Comparison of ENCODE assay signal across 20 mouse cellular contexts in the genomic region with DNA sequence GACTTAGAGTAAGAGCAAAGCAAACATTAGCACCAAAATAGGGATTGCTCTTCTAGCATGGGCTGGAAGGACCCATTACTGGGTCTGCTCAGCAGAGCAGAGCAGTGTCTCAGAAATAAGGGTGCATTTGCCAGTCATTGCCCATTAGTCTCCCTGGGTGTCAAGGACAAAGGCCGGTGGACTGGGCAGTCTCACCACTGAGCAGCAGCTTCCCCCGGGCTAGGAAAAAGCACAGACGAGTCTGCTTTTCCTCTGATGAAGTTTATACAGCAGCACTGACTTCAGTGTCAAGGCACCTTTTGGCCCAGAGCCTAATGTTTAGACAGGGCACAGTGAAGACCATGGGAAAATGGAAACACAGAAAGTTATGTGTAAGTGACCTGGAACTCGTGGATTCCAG. TPM values are rescaled to one million over a fixed set of nuclear protein-coding genes. Genes with fewer than 3 reads are reported as not detected.
A peak's percentile ranks its signal among the peaks of the same experiment; 100 is the strongest.
DNase-seq lines count a peak whose midpoint lies in the region; ATAC-seq lines count a peak whose summit lies in the region.
"Had no signal": no experiment of that assay in that cellular context is flagged by ENCODE, and none has a peak within 500 bp of the region (broad histone marks: within the 10 kb centered on the region; RNA-seq: fewer than 3 reads in every experiment).

No protein-coding gene starts in this region.

- whole genome bisulfite sequencing in hindbrain, embryonic 12.5 days: 72% methylated on average over 4 of the region's 4 CpGs
- 74% methylated on average over 4 of the region's 4 CpGs for WGBS in hindbrain, embryonic 11.5 days
- 38% methylated on average over 4 of the region's 4 CpGs for WGBS in lung, embryonic 15.5 days
- 92% methylated on average over 4 of the region's 4 CpGs for WGBS in macrophage (ENCODE audit: missing documents)

- peaks cover 3% of the 10 kb centered on the region; the same call in 1 of the 2 replicates for H3K36me3 ChIP-seq in hindbrain, embryonic 12.5 days
- no peaks in the 10 kb centered on the region for H3K36me3 ChIP-seq in hindbrain, embryonic 11.5 days (ENCODE audit: control insufficient read depth, insufficient read depth, low read length)
- H3K36me3 ChIP-seq in lung, embryonic 15.5 days: no peaks in the 10 kb centered on the region
- H3K36me3 ChIP-seq in macrophage (ENCODE audit: inconsistent target): no peaks in the 10 kb centered on the region
- H3K36me3 ChIP-seq: hindbrain, embryonic 15.5 days had no signal

- H3K9ac ChIP-seq in hindbrain, embryonic 12.5 days: no peak overlapping the region
- no peak overlapping the region for H3K9ac ChIP-seq in hindbrain, embryonic 11.5 days (ENCODE audit: low read depth, low read length)
- no peak overlapping the region for H3K9ac ChIP-seq in lung, embryonic 15.5 days
- H3K9ac ChIP-seq: hindbrain, embryonic 15.5 days; midbrain, embryonic 12.5 days had no signal

- H3K79me2 ChIP-seq in macrophage (ENCODE audit: inconsistent target): no peaks in the 10 kb centered on the region

- H3K27me3 ChIP-seq in hindbrain, embryonic 12.5 days: no peaks in the 10 kb centered on the region
- H3K27me3 ChIP-seq in hindbrain, embryonic 11.5 days (ENCODE audit: control insufficient read depth, insufficient read depth, low read length): no peaks in the 10 kb centered on the region
- no peaks in the 10 kb centered on the region for H3K27me3 ChIP-seq in lung, embryonic 15.5 days
- H3K27me3 ChIP-seq: hindbrain, embryonic 15.5 days; midbrain, embryonic 12.5 days had no signal

- DNase-seq in adrenal gland, adult 2 months: peak; percentile 49
- no peak for DNase-seq in adrenal gland, postnatal 4 days (ENCODE audit: low spot score in 2 of 2)
- no peak for DNase-seq in hindbrain, embryonic 11.5 days (ENCODE audit: low spot score)
- DNase-seq in lung, postnatal 25 days (ENCODE audit: low spot score): no peak
- no peak for DNase-seq in embryo, embryonic 10.5 days (ENCODE audit: low spot score)
- DNase-seq: cerebellum, adult 2 months; cerebellum, postnatal 36 days; gastrocnemius, adult 2 months; heart, postnatal 36 days; right cerebral cortex, postnatal 25 days; spleen, adult 18-20 months had no signal

- H3K4me3 ChIP-seq in hindbrain, embryonic 12.5 days: no peak overlapping the region
- no peak overlapping the region for H3K4me3 ChIP-seq in hindbrain, embryonic 11.5 days (ENCODE audit: low read depth, low read length)
- no peak overlapping the region for H3K4me3 ChIP-seq in lung, embryonic 15.5 days
- no peak overlapping the region for H3K4me3 ChIP-seq in macrophage (ENCODE audit: inconsistent target)
- H3K4me3 ChIP-seq: gastrocnemius, adult 2 months; hindbrain, embryonic 15.5 days; midbrain, embryonic 12.5 days had no signal

- peak overlapping the region; percentile 12; the same call in 1 of the 2 replicates for H3K27ac ChIP-seq in hindbrain, embryonic 12.5 days
- H3K27ac ChIP-seq in hindbrain, embryonic 11.5 days (ENCODE audit: low read depth, low read length): no peak overlapping the region
- H3K27ac ChIP-seq in lung, embryonic 15.5 days: 0 out of 2 replicates have a peak overlapping the region, but pooled peaks have one; percentile 16
- peak overlapping the region; percentile 85 for H3K27ac ChIP-seq in macrophage
- H3K27ac ChIP-seq: gastrocnemius, adult 2 months; hindbrain, embryonic 15.5 days; midbrain, embryonic 12.5 days had no signal

- no peak overlapping the region for H3K4me2 ChIP-seq in hindbrain, embryonic 12.5 days (replicated peaks)
- no peak overlapping the region for H3K4me2 ChIP-seq in hindbrain, embryonic 11.5 days (replicated peaks; ENCODE audit: low read depth, low read length)
- H3K4me2 ChIP-seq in lung, embryonic 15.5 days: no peak overlapping the region
- H3K4me2 ChIP-seq: hindbrain, embryonic 15.5 days; midbrain, embryonic 12.5 days had no signal

- no peak for ATAC-seq in hindbrain, embryonic 12.5 days (ENCODE audit: low FRiP score)
- ATAC-seq in hindbrain, embryonic 11.5 days (ENCODE audit: low FRiP score): no peak
- no peak for ATAC-seq in lung, embryonic 15.5 days (ENCODE audit: borderline replicate concordance, extremely low read depth, low FRiP score, low TSS enrichment)
- ATAC-seq: activated CD4-positive, CD25-positive, alpha-beta regulatory T cell, adult 4 months; forebrain, embryonic 14.5 days; lung, postnatal 0 days had no signal

- H3K4me1 ChIP-seq in hindbrain, embryonic 12.5 days: no peaks in the 10 kb centered on the region
- no peaks in the 10 kb centered on the region for H3K4me1 ChIP-seq in hindbrain, embryonic 11.5 days (replicated peaks; ENCODE audit: control insufficient read depth, insufficient read depth, low read length)
- peaks cover 4% of the 10 kb centered on the region; the same call in 1 of the 2 replicates for H3K4me1 ChIP-seq in lung, embryonic 15.5 days
- H3K4me1 ChIP-seq: hindbrain, embryonic 15.5 days; midbrain, embryonic 12.5 days had no signal

- H3K9me3 ChIP-seq in hindbrain, embryonic 12.5 days (replicated peaks): no peaks in the 10 kb centered on the region
- no peaks in the 10 kb centered on the region for H3K9me3 ChIP-seq in hindbrain, embryonic 11.5 days (ENCODE audit: control insufficient read depth, low read length)
- H3K9me3 ChIP-seq in lung, embryonic 15.5 days: no peaks in the 10 kb centered on the region
- H3K9me3 ChIP-seq: hindbrain, embryonic 15.5 days; midbrain, embryonic 12.5 days had no signal

RNA-seq across cellular contexts. Expression of gene Adora2b, which starts 38.9 kb away (rescaled TPM):
- 1 to 10 TPM in 1 of 2 experiments, under 1 TPM in 1; 0.55 to 1.0 TPM for total RNA-seq in adrenal gland, adult 2 months (2021)
- 1.8 and 2.5 TPM in 2 replicates for polyA plus RNA-seq in adrenal gland, adult 2 months (2012; rRNA removed)
- 1 to 10 TPM; 1.0 to 1.1 TPM for total RNA-seq in adrenal gland, postnatal 4 days (2021)
- 5.1 and 6.2 TPM in 2 replicates for polyA plus RNA-seq in hindbrain, embryonic 12.5 days (2016; fragmentation: Nextera tagmentation; extraction: Ambion mirVana)
- polyA plus RNA-seq in hindbrain, embryonic 11.5 days (2014; fragmentation: Nextera tagmentation; extraction: Ambion mirVana): 4.5 and 5.7 TPM in 2 replicates
- 2.7 and 3.2 TPM in 2 replicates for polyA plus RNA-seq in lung, embryonic 15.5 days (2015; fragmentation: Nextera tagmentation; extraction: Ambion mirVana)
- total RNA-seq in macrophage (2018; cell fraction: chromatin; rRNA removed): 10 to 100 TPM in 6 of 26 experiments, 1 to 10 TPM in 9, under 1 TPM in 11; 0.50 to 35.4 (median 2.2) TPM
- total RNA-seq in macrophage (2018; cell fraction: cytosol; rRNA removed): 10 to 100 TPM in 6 of 26 experiments, 1 to 10 TPM in 14, under 1 TPM in 6; 0.37 to 49.9 (median 1.7) TPM
- total RNA-seq in macrophage (2018; cell fraction: nucleus; rRNA removed): 10 to 100 TPM in 5 of 26 experiments, 1 to 10 TPM in 16, under 1 TPM in 3, not detected in 2; 0.45 to 30.3 (median 4.8) TPM
- polyA plus RNA-seq in macrophage (2018): 1.1 to 5.9 TPM (median 1.4 TPM) in 3 replicates
- total RNA-seq: liver, adult 2 months had no signal
- polyA plus RNA-seq: activated CD4-positive, CD25-positive, alpha-beta regulatory T cell, adult 4 months had no signal
